Mouse (Mus musculus) myocyte (in vitro differentiated cells): ENCODE results near the gene Lilra5. TPM values are rescaled to one million over a fixed set of nuclear protein-coding genes. Genes with fewer than 3 reads are reported as not detected.
"Not testable (repeated sequence)": the region's sequence is repeated elsewhere in the genome, so short reads cannot be mapped to it uniquely, and the experiment has no call there.

Source experiments
- H3K27me3 ChIP-seq: one replicate; pipeline ENCODE4 v1.6.1; 2011; ENCODE audit not compliant: control insufficient read depth, insufficient read depth, insufficient read length
- H3K36me3 ChIP-seq: one replicate; pipeline ENCODE4 v1.6.1; 2011; ENCODE audit not compliant: control insufficient read depth, insufficient read depth
- H3K4me2 ChIP-seq: one replicate; pipeline ENCODE4 v1.6.1; 2011; ENCODE audit warnings: low read depth, control low read depth
- H3K4me3 ChIP-seq: one replicate; pipeline ENCODE4 v1.5.1; 2011; ENCODE audit warnings: mild to moderate bottlenecking, control low read depth, moderate library complexity
- H3K79me2 ChIP-seq: one replicate; pipeline ENCODE4 v1.6.1; 2011; ENCODE audit not compliant: control insufficient read depth, insufficient read depth
- H3ac ChIP-seq: one replicate; pipeline ENCODE4 v1.6.1; 2011; ENCODE audit not compliant: control insufficient read depth, insufficient read length
- CEBPB ChIP-seq: IDR thresholded peaks from 2 replicates; pipeline ENCODE4 v1.6.1; 2011; ENCODE audit warnings: mild to moderate bottlenecking, moderate library complexity; ENCODE audit not compliant: poor library complexity, insufficient read depth, severe bottlenecking
- E2F4 ChIP-seq: IDR thresholded peaks from one replicate; pipeline ENCODE4 v1.6.1; 2011; ENCODE audit warnings: mild to moderate bottlenecking, control low read depth, moderate library complexity; ENCODE audit not compliant: insufficient read depth
- MAX ChIP-seq: IDR thresholded peaks from one replicate; pipeline ENCODE4 v1.6.1; 2011; ENCODE audit warnings: low read depth, mild to moderate bottlenecking, control low read depth
- MYOD1 ChIP-seq, 3 experiments: IDR thresholded peaks; one replicate each; pipeline ENCODE4 v1.6.1; 2011; ENCODE audit warnings: control low read depth in 2 of 3, low read depth in 2 of 3, mild to moderate bottlenecking in 2 of 3, moderate library complexity in 1 of 3; ENCODE audit not compliant: insufficient read length in 2 of 3, control insufficient read depth in 1 of 3
- MYOG ChIP-seq, 3 experiments: IDR thresholded peaks; one replicate each; pipeline ENCODE4 v1.6.1; 2011; ENCODE audit warnings: control low read depth in 2 of 3, low read depth in 2 of 3, mild to moderate bottlenecking in 2 of 3; ENCODE audit not compliant: insufficient read length in 2 of 3, control insufficient read depth in 1 of 3, insufficient read depth in 1 of 3
- POLR2A ChIP-seq: IDR thresholded peaks from one replicate; pipeline ENCODE4 v1.6.1; 2011; ENCODE audit warnings: low read depth, mild to moderate bottlenecking, control low read depth, moderate library complexity; ENCODE audit not compliant: insufficient read length
- POLR2AphosphoS2 ChIP-seq: IDR thresholded peaks from one replicate; pipeline ENCODE4 v1.6.1; 2011; ENCODE audit warnings: low read depth, control low read depth; ENCODE audit not compliant: insufficient read length
- REST ChIP-seq: IDR thresholded peaks from one replicate; pipeline ENCODE4 v1.6.1; 2011; ENCODE audit warnings: mild to moderate bottlenecking, control low read depth, moderate library complexity; ENCODE audit not compliant: insufficient read depth, insufficient read length
- SRF ChIP-seq: IDR thresholded peaks from one replicate; pipeline ENCODE4 v1.6.1; 2011; ENCODE audit warnings: low read depth; ENCODE audit not compliant: control insufficient read depth, insufficient read length
- TCF12 ChIP-seq: IDR thresholded peaks from one replicate; pipeline ENCODE4 v1.6.1; 2011; ENCODE audit warnings: mild to moderate bottlenecking, control low read depth; ENCODE audit not compliant: poor library complexity, insufficient read depth, severe bottlenecking
- TCF3 ChIP-seq: IDR thresholded peaks from one replicate; pipeline ENCODE4 v1.6.1; 2011; ENCODE audit warnings: low read depth, control low read depth; ENCODE audit not compliant: insufficient read length
- USF1 ChIP-seq: IDR thresholded peaks from one replicate; pipeline ENCODE4 v1.6.1; 2011; ENCODE audit warnings: low read depth, mild to moderate bottlenecking, control low read depth, moderate library complexity
- polyA plus RNA-seq: library from polyadenylated mRNA; unstranded; fragments of >200 nt; fragmentation: generic; extraction: Trizol; gene quantifications from one replicate; pipeline ENCODE4 v1.2.1, GENCODE M21; 2012; ENCODE audit warnings: missing spikeins

Lilra5 gene
- not detected for polyA plus RNA-seq

GRCm38 (mm10) chr7:4237454-4237853 is at the start of gene Lilra5:
Gene Lilra5 (plus strand): TSS chr7:4237754.
- H3K27me3 ChIP-seq: no peaks in the 10 kb centered on the region
- no peak for TF ChIP-seq POLR2A
- no peak for TF ChIP-seq MYOD1 (IDR thresholded peaks at IDR 0.05; ENCODE audit: control insufficient read depth in 1 of 3, insufficient read length in 2 of 3, low read depth in 2 of 3)
- TF ChIP-seq TCF3: no peak
- no peak for TF ChIP-seq E2F4
- no peak for TF ChIP-seq TCF12
- no peak for TF ChIP-seq REST
- no peak for TF ChIP-seq CEBPB
- H3K79me2 ChIP-seq: no peaks in the 10 kb centered on the region
- H3K36me3 ChIP-seq: no peaks in the 10 kb centered on the region
- no peak within 1 kb of the TSS for H3K4me2 ChIP-seq
- H3ac ChIP-seq: no peak within 1 kb of the TSS
- H3K4me3 ChIP-seq: no peak within 1 kb of the TSS

GRCm38 (mm10) chr7:4207126-4207525 is 30.4 kb upstream of the Lilra5 start:
- no peak overlapping the region for H3ac ChIP-seq
- no peak overlapping the region for H3K4me2 ChIP-seq
- no peak overlapping the region for H3K4me3 ChIP-seq
- no peaks in the 10 kb centered on the region for H3K36me3 ChIP-seq
- TF ChIP-seq POLR2A (no peak), REST (no peak), TCF12 (no peak), POLR2AphosphoS2 (no peak), E2F4 (no peak), SRF (no peak), TCF3 (no peak), USF1 (no peak), MYOG (IDR thresholded peaks at IDR 0.05; ENCODE audit: control insufficient read depth in 1 of 3, insufficient read depth in 1 of 3, insufficient read length in 2 of 3, low read depth in 2 of 3) (no peak), CEBPB (no peak), MYOD1 (IDR thresholded peaks at IDR 0.05; ENCODE audit: control insufficient read depth in 1 of 3, insufficient read length in 2 of 3, low read depth in 2 of 3) (no peak), MAX (no peak)
- no peaks in the 10 kb centered on the region for H3K27me3 ChIP-seq
- no peaks in the 10 kb centered on the region for H3K79me2 ChIP-seq

- H3K4me3 ChIP-seq: no peak overlapping the region
- no peak overlapping the region for H3ac ChIP-seq
- no peaks in the 10 kb centered on the region for H3K79me2 ChIP-seq
- no peaks in the 10 kb centered on the region for H3K27me3 ChIP-seq
- H3K36me3 ChIP-seq: no peaks in the 10 kb centered on the region
- TF ChIP-seq MYOG (IDR thresholded peaks at IDR 0.05; ENCODE audit: control insufficient read depth in 1 of 3, insufficient read depth in 1 of 3, insufficient read length in 2 of 3, low read depth in 2 of 3) (no peak), SRF (no peak), E2F4 (no peak), MAX (no peak), USF1 (no peak), CEBPB (no peak), POLR2A (no peak), TCF3 (no peak)
- H3K4me2 ChIP-seq: no peak overlapping the region
Observed at GRCm38 (mm10) chr7:4208626-4209025, 28.9 kb upstream of the Lilra5 start.

GRCm38 (mm10) chr7:4213436-4213835 is 24.1 kb upstream of the Lilra5 start:
- H3K79me2 ChIP-seq, H3K27me3 ChIP-seq: not testable (repeated sequence)

GRCm38 (mm10) chr7:4215396-4215795 is 22.2 kb upstream of the Lilra5 start:
- Histone ChIP-seq H3K27me3 (no peaks in the 10 kb centered on the region), H3K79me2 (no peaks in the 10 kb centered on the region), H3K4me3 (no peak overlapping the region), H3K4me2 (no peak overlapping the region), H3K36me3 (no peaks in the 10 kb centered on the region), H3ac (no peak overlapping the region)
- TF ChIP-seq MAX: no peak
- TF ChIP-seq MYOG (IDR thresholded peaks at IDR 0.05; ENCODE audit: control insufficient read depth in 1 of 3, insufficient read depth in 1 of 3, insufficient read length in 2 of 3, low read depth in 2 of 3): no peak
- TF ChIP-seq POLR2A: no peak
- TF ChIP-seq REST: no peak
- no peak for TF ChIP-seq USF1
- no peak for TF ChIP-seq TCF3
- no peak for TF ChIP-seq TCF12
- no peak for TF ChIP-seq MYOD1 (IDR thresholded peaks at IDR 0.05; ENCODE audit: control insufficient read depth in 1 of 3, insufficient read length in 2 of 3, low read depth in 2 of 3)
- TF ChIP-seq POLR2AphosphoS2: no peak
- TF ChIP-seq E2F4: no peak
- TF ChIP-seq SRF: no peak
- no peak for TF ChIP-seq CEBPB

More at GRCm38 (mm10) chr7:4213436-4213835, 24.1 kb upstream of the Lilra5 start:
- not testable (repeated sequence) for H3K36me3 ChIP-seq, H3K4me2 ChIP-seq, H3K4me3 ChIP-seq, H3ac ChIP-seq
